ENCODE assay signal across 8 mouse cellular contexts in the genomic region with DNA sequence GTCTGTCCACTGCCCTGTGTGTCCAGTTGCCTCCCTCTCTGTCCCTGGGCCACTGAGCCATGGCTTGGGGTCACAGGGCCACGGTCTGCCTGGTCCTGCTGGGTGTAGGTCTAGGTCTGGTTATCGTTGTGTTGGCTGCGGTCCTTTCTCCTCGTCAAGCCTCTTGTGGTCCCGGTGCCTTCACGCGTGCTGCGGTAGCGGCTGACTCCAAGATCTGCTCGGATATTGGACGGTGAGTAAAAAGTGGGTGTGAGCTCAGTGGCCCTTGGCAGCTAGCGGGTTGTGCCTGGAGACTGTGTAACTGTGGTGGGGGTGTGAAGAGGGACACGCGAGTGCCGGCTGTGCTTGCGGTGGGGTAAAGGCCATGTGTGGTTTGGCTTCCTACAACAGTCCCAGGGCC. TPM values are rescaled to one million over a fixed set of nuclear protein-coding genes. Genes with fewer than 3 reads are reported as not detected.
DNase-seq lines count a peak whose midpoint lies in the region; ATAC-seq lines count a peak whose summit lies in the region.

No protein-coding gene starts in this region.

- intact Hi-C loops in heart, postnatal 14 days (cut with DNase I), result loop anchor here (5.0 kb wide), 3 partner anchors 248 to 363 kb away; partner anchors contain the start of genes Gm5134 and Gstt2

- ATAC-seq in limb, embryonic 11.5 days (ENCODE audit: insufficient number of reproducible peaks, low FRiP score, low TSS enrichment, low read depth), result no peak

- H3K36me3 ChIP-seq in limb, embryonic 11.5 days (ENCODE audit: control insufficient read depth, insufficient read depth, low read length), result no peaks in the 10 kb centered on the region

- 0 out of 2 replicates have a peak overlapping the region, but pooled peaks have one; percentile 7 for H3K9ac ChIP-seq in limb, embryonic 11.5 days (ENCODE audit: low read length)

- no peaks in the 10 kb centered on the region for H3K9me3 ChIP-seq in limb, embryonic 11.5 days (ENCODE audit: control insufficient read depth, low read length)

- WGBS in limb, embryonic 11.5 days, result 69% methylated on average over 16 of the region's 16 CpGs

- H3K4me1 ChIP-seq in limb, embryonic 11.5 days (ENCODE audit: control insufficient read depth, insufficient read depth, low read length), result peaks cover 9% of the 10 kb centered on the region

- no peak overlapping the region for H3K4me3 ChIP-seq in limb, embryonic 11.5 days (ENCODE audit: low read depth, low read length)

- no peak overlapping the region for H3K4me2 ChIP-seq in limb, embryonic 11.5 days (ENCODE audit: low read depth, severe bottlenecking)

- peak; percentile 21 for DNase-seq in adrenal gland, adult 2 months
- DNase-seq in adrenal gland, postnatal 4 days (ENCODE audit: low spot score in 2 of 2), result no peak
- DNase-seq in MN1 (ENCODE audit: low spot score), result peak; percentile 51
- peak; percentile 32 to 45 for DNase-seq in heart, postnatal 14 days
- no peak for DNase-seq in limb, embryonic 11.5 days (ENCODE audit: low spot score)
- peak; percentile 44 for DNase-seq in skeletal muscle tissue, adult 2 months (ENCODE audit: low read depth, low spot score)
- DNase-seq in ovary, postnatal 10 days (ENCODE audit: low spot score), result no peak
- DNase-seq in retina, embryonic 14.5 days (ENCODE audit: low spot score), result no peak

- H3K27ac ChIP-seq in limb, embryonic 11.5 days (replicated peaks; ENCODE audit: low read depth, low read length), result no peak overlapping the region

- no peaks in the 10 kb centered on the region for H3K27me3 ChIP-seq in limb, embryonic 11.5 days (ENCODE audit: control insufficient read depth, insufficient read depth, low read length)

RNA-seq across cellular contexts. Expression of gene Ggt5, which starts 0.5 kb away (rescaled TPM):
- total RNA-seq in adrenal gland, adult 2 months (2021), result 1 to 10 TPM; 5.4 to 7.1 TPM
- polyA plus RNA-seq in adrenal gland, adult 2 months (2012; rRNA removed), result 52.7 and 56.5 TPM in 2 replicates
- total RNA-seq in adrenal gland, postnatal 4 days (2021), result 10 to 100 TPM; 11.2 to 14.0 TPM
- total RNA-seq in heart, postnatal 14 days (2021), result 10 to 100 TPM in 1 of 2 experiments, 1 to 10 TPM in 1; 8.3 to 10.7 TPM
- 0.41 and 0.75 TPM in 2 replicates for polyA plus RNA-seq in limb, embryonic 11.5 days (2014; fragmentation: Nextera tagmentation; extraction: Ambion mirVana)

RNA-seq across cellular contexts. Expression of gene Ggt1, which starts 28.2 kb away (rescaled TPM):
- not detected for total RNA-seq in adrenal gland, adult 2 months (2021)
- polyA plus RNA-seq in adrenal gland, adult 2 months (2012; rRNA removed), result 0.15 and 0.20 TPM in 2 replicates
- total RNA-seq in adrenal gland, postnatal 4 days (2021), result 10 to 100 TPM in 1 of 2 experiments, 1 to 10 TPM in 1; 1.2 to 39.0 TPM
- total RNA-seq in heart, postnatal 14 days (2021), result not detected
- 0.75 and 0.94 TPM in 2 replicates for polyA plus RNA-seq in limb, embryonic 11.5 days (2014; fragmentation: Nextera tagmentation; extraction: Ambion mirVana)

RNA-seq across cellular contexts. Expression of gene Lrrc75b, which starts 29.5 kb away (rescaled TPM):
- total RNA-seq in adrenal gland, adult 2 months (2021), result under 1 TPM; 0.14 to 0.41 TPM
- 0.17 and 0.30 TPM in 2 replicates for polyA plus RNA-seq in adrenal gland, adult 2 months (2012; rRNA removed)
- total RNA-seq in adrenal gland, postnatal 4 days (2021), result 1 to 10 TPM; 1.8 to 4.0 TPM
- total RNA-seq in heart, postnatal 14 days (2021), result 1 to 10 TPM; 1.3 to 1.5 TPM
- 0.77 and 0.91 TPM in 2 replicates for polyA plus RNA-seq in limb, embryonic 11.5 days (2014; fragmentation: Nextera tagmentation; extraction: Ambion mirVana)

RNA-seq across cellular contexts. Expression of gene Susd2, which starts 54.2 kb away (rescaled TPM):
- total RNA-seq in adrenal gland, adult 2 months (2021), result 10 to 100 TPM; 10.7 to 13.5 TPM
- 23.3 and 31.3 TPM in 2 replicates for polyA plus RNA-seq in adrenal gland, adult 2 months (2012; rRNA removed)
- 10 to 100 TPM in 1 of 2 experiments, 1 to 10 TPM in 1; 7.4 to 17.2 TPM for total RNA-seq in adrenal gland, postnatal 4 days (2021)
- 1 to 10 TPM; 2.4 to 2.5 TPM for total RNA-seq in heart, postnatal 14 days (2021)
- polyA plus RNA-seq in limb, embryonic 11.5 days (2014; fragmentation: Nextera tagmentation; extraction: Ambion mirVana), result 0.98 and 1.4 TPM in 2 replicates

Comparison
In these comparisons a context has a peak if more than half of its experiments do, and no peak if none do; other contexts are left out.
1. DNase-seq: peak in adrenal gland, adult 2 months (single experiment), MN1 (single experiment), heart, postnatal 14 days (2 of 2) and skeletal muscle tissue, adult 2 months (single experiment); none in adrenal gland, postnatal 4 days (0 of 2), limb, embryonic 11.5 days (single experiment), ovary, postnatal 10 days (single experiment) and retina, embryonic 14.5 days (single experiment).